Mouse (Mus musculus) adrenal gland, adult 10 weeks (tissue): Measurements from ENCODE around the gene Slc12a5. TPM values are rescaled to one million over a fixed set of nuclear protein-coding genes. Genes with fewer than 3 reads are reported as not detected.

ENCODE experiments used
- polyA plus RNA-seq: library from polyadenylated mRNA; stranded (reverse); fragments of 350-450 nt; fragmentation: Illumina TruSeq; extraction: RNeasy Lipid Tissue Mini Kit (QIAGEN cat#74804); gene quantifications from one replicate; pipeline ENCODE4 v1.2.3, GENCODE M21; 2014; ENCODE audit warnings: low read depth, low replicate concordance

Gene Slc12a5
- 4.1 TPM for polyA plus RNA-seq

GRCm38 (mm10) chr2:164960716-164961441, at the start of gene Slc12a5:
Gene Slc12a5 (plus strand): TSS chr2:164960802.

GRCm38 (mm10) chr2:164911086-164912048, 49.2 kb upstream of the Slc12a5 start, which contains the start of gene Zfp335:
Gene Zfp335 (minus strand): TSS chr2:164911757.

GRCm38 (mm10) chr2:164940140-164940830, 20.3 kb upstream of the Slc12a5 start, which contains the start of gene Mmp9:
Gene Mmp9 (plus strand): TSS chr2:164940780.

GRCm38 (mm10) chr2:165034131-165035057, 73.8 kb downstream of the Slc12a5 start, which contains the start of gene Ncoa5:
Gene Ncoa5 (minus strand): TSS chr2:165034867.

Other genes with a start within 250 kb of the Slc12a5 start
- not detected for gene Spint5, start 245.5 kb upstream of the Slc12a5 start, polyA plus RNA-seq
- 0.35 TPM for gene Wfdc3, start 214.9 kb upstream of the Slc12a5 start, polyA plus RNA-seq
- 4.6 TPM for gene Dnttip1, start 214.8 kb upstream of the Slc12a5 start, polyA plus RNA-seq
- gene Ube2c, start 190.9 kb upstream of the Slc12a5 start, polyA plus RNA-seq: 2.9 TPM
- gene Tnnc2, start 180.8 kb upstream of the Slc12a5 start, polyA plus RNA-seq: 8.5 TPM
- 3.9 TPM for gene Snx21, start 175.0 kb upstream of the Slc12a5 start, polyA plus RNA-seq
- not detected for gene Acot8, start 155.9 kb upstream of the Slc12a5 start, polyA plus RNA-seq
- gene Zswim3, start 155.7 kb upstream of the Slc12a5 start, polyA plus RNA-seq: 1.8 TPM
- 4.4 TPM for gene Zswim1, start 138.1 kb upstream of the Slc12a5 start, polyA plus RNA-seq
- gene Spata25, start 132.3 kb upstream of the Slc12a5 start, polyA plus RNA-seq: not detected
- gene Ctsa, start 127.9 kb upstream of the Slc12a5 start, polyA plus RNA-seq: 30.7 TPM
- gene Neurl2, start 127.3 kb upstream of the Slc12a5 start, polyA plus RNA-seq: not detected
- 0.87 TPM for gene Pltp, start 103.1 kb upstream of the Slc12a5 start, polyA plus RNA-seq
- 4.0 TPM for gene Pcif1, start 81.5 kb upstream of the Slc12a5 start, polyA plus RNA-seq
- gene Zfp335, start 49.0 kb upstream of the Slc12a5 start, polyA plus RNA-seq: 0.17 TPM
- not detected for gene Mmp9, start 20.0 kb upstream of the Slc12a5 start, polyA plus RNA-seq
- gene Ncoa5, start 74.1 kb downstream of the Slc12a5 start, polyA plus RNA-seq: 11.4 TPM
- 0.17 TPM for gene Cd40, start 94.8 kb downstream of the Slc12a5 start, polyA plus RNA-seq
- gene 1700025C18Rik, start 129.9 kb downstream of the Slc12a5 start, polyA plus RNA-seq: not detected